Mouse (Mus musculus) stomach, postnatal 0 days (tissue): ENCODE data around the gene Bcam. TPM values are rescaled to one million over a fixed set of nuclear protein-coding genes. Genes with fewer than 3 reads are reported as not detected.
A peak's percentile ranks its signal among the peaks of the same experiment; 100 is the strongest.

Source experiments
- ATAC-seq: fragments of 200-750 bp; cut with Nextera tagmentation; 2 replicates; pipeline ENCODE4 v1.8.0; 2017; ENCODE audit not compliant: low FRiP score, low TSS enrichment
- DNase-seq: peaks from one replicate; pipeline ENCODE4 v3.0.0-alpha.2; 2016; ENCODE audit warnings: low spot score
- H3K27ac ChIP-seq: fragments of 300-500 bp; sonication (generic); replicated peaks from 2 replicates; pipeline ENCODE4 v1.5.1; 2014; ENCODE audit warnings: mild to moderate bottlenecking, control low read depth
- H3K27me3 ChIP-seq: fragments of 300-500 bp; sonication (generic); 2 replicates; pipeline ENCODE4 v1.6.1; 2014; ENCODE audit warnings: low read length; ENCODE audit not compliant: control insufficient read depth, insufficient read depth
- H3K36me3 ChIP-seq: fragments of 300-500 bp; sonication (generic); 2 replicates; pipeline ENCODE4 v1.6.1; 2014; ENCODE audit warnings: low read length, mixed read lengths; ENCODE audit not compliant: control insufficient read depth, insufficient read depth
- H3K4me1 ChIP-seq: fragments of 300-500 bp; sonication (generic); replicated peaks from 2 replicates; pipeline ENCODE4 v1.6.1; 2014; ENCODE audit warnings: antibody characterized with exemption; ENCODE audit not compliant: control insufficient read depth, insufficient read depth
- H3K4me2 ChIP-seq: fragments of 300-500 bp; sonication (generic); replicated peaks from 2 replicates; pipeline ENCODE4 v1.6.1; 2014; ENCODE audit warnings: low read depth, mild to moderate bottlenecking, control low read depth, moderate library complexity
- H3K4me3 ChIP-seq: fragments of 300-500 bp; sonication (generic); 2 replicates; pipeline ENCODE4 v1.5.1; 2014; ENCODE audit warnings: low read depth, low read length, control low read depth
- H3K9ac ChIP-seq: fragments of 300-500 bp; sonication (generic); 2 replicates; pipeline ENCODE4 v1.6.1; 2014; ENCODE audit warnings: mild to moderate bottlenecking, low read length, control low read depth, mixed read lengths
- H3K9me3 ChIP-seq: fragments of 300-500 bp; sonication (generic); 2 replicates; pipeline ENCODE4 v1.6.1; 2016; ENCODE audit warnings: low read length; ENCODE audit not compliant: control insufficient read depth
- CTCF ChIP-seq: IDR thresholded peaks from 2 replicates; pipeline ENCODE4 v1.5.1; 2016; ENCODE audit warnings: antibody characterized with exemption, low read depth, mild to moderate bottlenecking, moderate library complexity
- EP300 ChIP-seq: optimal IDR thresholded peaks from 2 replicates; pipeline ENCODE3; 2016; ENCODE audit warnings: antibody characterized with exemption
- WGBS: fragments of 180-500 bp; shearing (Covaris S2); extraction: QIAGEN DNeasy Blood & Tissue Kit; methylation state at CpG from one replicate; pipeline ENCODE4 v1.1.7; 2014; 5-methylcytosine and 5-hydroxymethylcytosine counted together
- polyA plus RNA-seq: library from polyadenylated mRNA; unstranded; fragments of >200 nt; fragmentation: Nextera tagmentation; extraction: Ambion mirVana; gene quantifications from 2 replicates; pipeline ENCODE4 v1.2.1, GENCODE M21; 2015

Gene Bcam
- polyA plus RNA-seq, 1 experiment from 2014 or later = 87.5 TPM

GRCm38 (mm10) chr7:19768251-19768650 lies 2.6 kb downstream of the Bcam start:
- ATAC-seq (no peak), DNase-seq (no peak)
- Histone ChIP-seq H3K4me1 (0 out of 2 replicates have a peak, but pooled peaks cover 2% of the 10 kb centered on the region), H3K9me3 (no peaks in the 10 kb centered on the region), H3K36me3 (no peaks in the 10 kb centered on the region), H3K9ac (0 out of 2 replicates have a peak overlapping the region, but pooled peaks have one; percentile 1), H3K27me3 (no peaks in the 10 kb centered on the region), H3K4me2 (peak overlapping the region; percentile 87; the same call in 1 of the 2 replicates), H3K27ac (no peak overlapping the region; the same call in 1 of the 2 replicates), H3K4me3 (peak overlapping the region; percentile 59; the same call in 1 of the 2 replicates)
- WGBS = 59% methylated on average over 14 of the region's 14 CpGs
- TF ChIP-seq CTCF (no peak), EP300 (no peak)

DNA sequence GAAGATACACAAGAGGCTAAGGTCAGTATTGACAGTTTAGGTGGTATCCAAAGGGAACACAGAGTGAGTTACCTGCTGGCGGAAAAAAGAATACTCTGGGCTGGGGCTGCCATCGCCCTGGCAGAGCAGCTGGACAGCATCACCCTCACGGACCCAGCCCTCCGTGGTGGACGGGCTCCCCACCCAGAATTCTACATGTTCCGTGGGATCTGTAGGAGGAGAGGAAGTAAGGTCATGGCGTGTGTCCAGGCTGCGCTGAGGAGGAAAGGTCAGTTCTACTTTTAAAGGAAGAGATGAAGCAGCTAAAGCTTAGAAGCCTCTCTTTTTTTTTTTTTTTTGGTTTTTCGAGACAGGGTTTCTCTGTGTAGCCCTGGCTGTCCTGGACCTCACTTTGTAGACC lies 6.2 kb downstream of the Bcam start:
- 83% methylated on average over 8 of the region's 9 CpGs for WGBS
- DNase-seq = no peak
- TF ChIP-seq EP300 (no peak), CTCF (no peak)

DNA sequence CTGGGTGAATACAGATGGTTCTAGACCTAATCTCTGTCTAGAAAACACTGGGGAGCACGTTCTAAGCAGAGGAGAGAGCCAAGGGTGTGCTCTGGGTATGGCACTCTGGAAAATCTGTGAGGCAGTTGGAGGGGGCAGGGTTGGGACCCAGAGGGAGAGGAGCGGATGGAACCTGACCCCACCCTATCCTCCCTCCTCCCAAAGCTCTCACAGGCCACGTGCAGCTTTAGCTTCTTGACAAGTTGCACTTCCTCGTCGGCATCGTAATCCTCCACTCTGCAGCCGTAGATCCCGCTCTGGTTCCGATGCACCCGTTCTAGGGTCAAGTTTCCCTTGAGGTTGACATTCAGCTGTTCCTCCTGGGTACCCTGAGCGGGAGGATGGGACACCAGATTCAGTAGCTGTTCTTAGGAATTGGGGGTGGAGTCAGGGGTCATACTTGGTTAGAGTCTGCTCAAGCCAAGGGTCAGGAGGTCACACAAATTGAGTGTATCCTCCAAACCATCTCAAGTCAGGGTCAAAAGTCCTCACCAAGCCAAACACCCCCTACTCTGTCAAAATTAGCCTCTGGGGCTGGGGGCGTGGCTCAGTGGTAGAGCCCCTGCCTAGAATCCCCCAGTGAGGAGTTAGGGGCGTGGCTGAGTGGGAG lies 6.9 kb downstream of the Bcam start:
- no peak for ATAC-seq
- 57% methylated on average over 13 of the region's 13 CpGs for WGBS

More for the DNA sequence above, 6.2 kb downstream of the Bcam start:
- ATAC-seq = no peak
- Histone ChIP-seq H3K9ac (no peak overlapping the region), H3K27me3 (no peaks in the 10 kb centered on the region), H3K4me2 (no peak overlapping the region), H3K27ac (no peak overlapping the region), H3K4me1 (0 out of 2 replicates have a peak, but pooled peaks cover 2% of the 10 kb centered on the region), H3K9me3 (no peaks in the 10 kb centered on the region), H3K36me3 (0 out of 2 replicates have a peak, but pooled peaks cover 4% of the 10 kb centered on the region), H3K4me3 (no peak overlapping the region)

GRCm38 (mm10) chr7:19762283-19762682 lies 8.5 kb downstream of the Bcam start:
- H3K9ac ChIP-seq = no peak overlapping the region; the same call in 1 of the 2 replicates
- no peaks in the 10 kb centered on the region for H3K27me3 ChIP-seq
- no peak overlapping the region for H3K4me2 ChIP-seq
- H3K36me3 ChIP-seq = peaks cover 8% of the 10 kb centered on the region; the same call in 1 of the 2 replicates
- no peak overlapping the region for H3K4me3 ChIP-seq
- no peak overlapping the region for H3K27ac ChIP-seq
- TF ChIP-seq CTCF (no peak), EP300 (no peak)
- ATAC-seq (no peak), DNase-seq (no peak)
- H3K9me3 ChIP-seq = no peaks in the 10 kb centered on the region
- H3K4me1 ChIP-seq = no peaks in the 10 kb centered on the region
- 61% methylated on average over 11 of the region's 11 CpGs for WGBS

More for the DNA sequence above, 6.9 kb downstream of the Bcam start:
- Histone ChIP-seq H3K9me3 (no peaks in the 10 kb centered on the region), H3K36me3 (0 out of 2 replicates have a peak, but pooled peaks cover 4% of the 10 kb centered on the region), H3K27me3 (no peaks in the 10 kb centered on the region), H3K27ac (no peak overlapping the region), H3K4me1 (0 out of 2 replicates have a peak, but pooled peaks cover 2% of the 10 kb centered on the region), H3K9ac (no peak overlapping the region), H3K4me3 (no peak overlapping the region), H3K4me2 (no peak overlapping the region)
- no peak for DNase-seq
- TF ChIP-seq CTCF (no peak), EP300 (no peak)

GRCm38 (mm10) chr7:19760021-19760420 lies 10.8 kb downstream of the Bcam start:
- Histone ChIP-seq H3K4me2 (no peak overlapping the region), H3K4me3 (no peak overlapping the region), H3K4me1 (no peaks in the 10 kb centered on the region), H3K9me3 (no peaks in the 10 kb centered on the region), H3K36me3 (peaks cover 8% of the 10 kb centered on the region; the same call in 1 of the 2 replicates), H3K27ac (no peak overlapping the region), H3K27me3 (no peaks in the 10 kb centered on the region), H3K9ac (no peak overlapping the region)
- ATAC-seq = no peak
- WGBS = 78% methylated on average over 13 of the region's 13 CpGs
- no peak for DNase-seq
- TF ChIP-seq CTCF = no peak
- no peak for TF ChIP-seq EP300

GRCm38 (mm10) chr7:19758623-19759022 lies 12.2 kb downstream of the Bcam start:
- DNase-seq (no peak), ATAC-seq (no peak)
- Histone ChIP-seq H3K27ac (no peak overlapping the region), H3K9ac (no peak overlapping the region), H3K4me2 (no peak overlapping the region), H3K4me3 (no peak overlapping the region), H3K27me3 (no peaks in the 10 kb centered on the region), H3K4me1 (no peaks in the 10 kb centered on the region), H3K36me3 (peaks cover 8% of the 10 kb centered on the region; the same call in 1 of the 2 replicates), H3K9me3 (no peaks in the 10 kb centered on the region)
- WGBS = 88% methylated on average over 13 of the region's 13 CpGs
- no peak for TF ChIP-seq EP300
- no peak for TF ChIP-seq CTCF
